In the genomic region with DNA sequence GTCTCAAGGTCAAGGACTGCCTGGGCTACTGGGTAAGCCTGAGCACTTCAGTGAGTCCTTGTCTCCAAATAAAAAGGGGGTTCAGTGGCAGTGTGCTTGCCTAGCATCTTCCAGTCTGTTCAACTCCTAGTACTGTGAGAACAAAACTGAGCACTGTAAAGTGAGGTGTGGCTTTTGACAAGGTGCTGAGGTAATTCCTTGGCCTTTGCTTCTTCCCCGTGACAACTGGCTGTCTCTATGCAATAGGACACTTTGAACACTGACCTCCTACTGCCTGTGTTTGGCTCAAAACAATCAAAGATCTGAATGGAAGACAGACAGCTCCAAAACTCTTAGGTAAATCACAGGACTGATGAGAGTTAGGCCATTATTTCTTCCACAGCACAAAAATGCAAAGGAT, we compare ENCODE assay signal across 15 mouse cellular contexts.
"Had no signal": no experiment of that assay in that cellular context is flagged by ENCODE, and none has a peak within 500 bp of the region (broad histone marks: within the 10 kb centered on the region; RNA-seq: fewer than 3 reads in every experiment).

No protein-coding gene starts in this region.

- H3K9ac ChIP-seq: liver, embryonic 14.5 days; lung, embryonic 15.5 days; midbrain, embryonic 13.5 days; midbrain, embryonic 15.5 days; neural tube, embryonic 12.5 days; stomach, embryonic 15.5 days had no signal

- H3K4me2 ChIP-seq: liver, embryonic 12.5 days; lung, embryonic 15.5 days; midbrain, embryonic 13.5 days; midbrain, embryonic 15.5 days; neural tube, embryonic 12.5 days; stomach, embryonic 15.5 days had no signal

- H3K36me3 ChIP-seq: liver, embryonic 12.5 days; lung, embryonic 15.5 days; midbrain, embryonic 13.5 days; midbrain, embryonic 15.5 days; neural tube, embryonic 12.5 days; stomach, embryonic 15.5 days had no signal

- H3K4me3 ChIP-seq: liver, embryonic 12.5 days; lung, embryonic 15.5 days; midbrain, embryonic 13.5 days; midbrain, embryonic 15.5 days; neural tube, embryonic 12.5 days; stomach, embryonic 15.5 days had no signal

- H3K27ac ChIP-seq: liver, embryonic 12.5 days; liver, embryonic 14.5 days; lung, embryonic 15.5 days; midbrain, embryonic 13.5 days; midbrain, embryonic 15.5 days; neural tube, embryonic 12.5 days; stomach, embryonic 15.5 days; stomach, postnatal 0 days had no signal

- ATAC-seq: liver, embryonic 12.5 days; lung, postnatal 0 days; midbrain, embryonic 13.5 days; midbrain, embryonic 15.5 days had no signal

- H3K9me3 ChIP-seq: liver, embryonic 12.5 days; lung, embryonic 15.5 days; megakaryocyte, embryonic 14.5 days; midbrain, embryonic 13.5 days; midbrain, embryonic 15.5 days; neural tube, embryonic 12.5 days; stomach, embryonic 15.5 days had no signal

- DNase-seq: lung, adult 2 months; lung, postnatal 14 days; lung, postnatal 36 days; right cerebral cortex, postnatal 14 days; spleen, adult 18-20 months had no signal

- H3K27me3 ChIP-seq: lung, embryonic 15.5 days; megakaryocyte, embryonic 14.5 days; midbrain, embryonic 13.5 days; midbrain, embryonic 15.5 days; neural tube, embryonic 12.5 days; stomach, embryonic 15.5 days had no signal
